8 mouse cellular contexts compared by ENCODE assay signal in genomic region chr7:67373975-67374374, GRCm38 (mm10). TPM values are rescaled to one million over a fixed set of nuclear protein-coding genes. Genes with fewer than 3 reads are reported as not detected.
DNase-seq lines count a peak whose midpoint lies in the region; ATAC-seq and TF ChIP-seq lines count a peak whose summit lies in the region.

No protein-coding gene starts in this region.

- H3K27ac ChIP-seq in embryonic facial prominence, embryonic 11.5 days (replicated peaks; ENCODE audit: low read depth, low read length), result no peak overlapping the region
- peak overlapping the region; percentile 100 for H3K27ac ChIP-seq in heart, postnatal 0 days (ENCODE audit: low read depth)
- peak overlapping the region; percentile 95; the same call in 1 of the 2 replicates for H3K27ac ChIP-seq in kidney, postnatal 0 days
- peak overlapping the region; percentile 99; the same call in 1 of the 2 replicates for H3K27ac ChIP-seq in stomach, embryonic 14.5 days (ENCODE audit: low read length)

- no peak for TF ChIP-seq EP300 in heart, postnatal 0 days (IDR thresholded peaks at IDR 0.05; ENCODE audit: low read depth)

- 38% methylated on average over 5 of the region's 5 CpGs for WGBS in embryonic facial prominence, embryonic 11.5 days
- whole genome bisulfite sequencing in heart, postnatal 0 days, result 28% methylated on average over 5 of the region's 5 CpGs
- WGBS in kidney, postnatal 0 days, result 60% methylated on average over 5 of the region's 5 CpGs
- 61% methylated on average over 5 of the region's 5 CpGs for WGBS in stomach, embryonic 14.5 days

- no peaks in the 10 kb centered on the region for H3K4me1 ChIP-seq in embryonic facial prominence, embryonic 11.5 days (ENCODE audit: control insufficient read depth, insufficient read depth, low read length)
- peaks cover 22% of the 10 kb centered on the region for H3K4me1 ChIP-seq in heart, postnatal 0 days (ENCODE audit: control insufficient read depth, insufficient read depth)
- 0 out of 2 replicates have a peak, but pooled peaks cover 10% of the 10 kb centered on the region for H3K4me1 ChIP-seq in kidney, postnatal 0 days (replicated peaks; ENCODE audit: insufficient read depth, low read length)
- peaks cover 9% of the 10 kb centered on the region; the same call in 1 of the 2 replicates for H3K4me1 ChIP-seq in stomach, embryonic 14.5 days (ENCODE audit: control insufficient read depth, insufficient read depth, low read length)

- ATAC-seq in embryonic facial prominence, embryonic 11.5 days (replicated peaks; ENCODE audit: insufficient number of reproducible peaks, low FRiP score, low TSS enrichment, low read depth), result no peak
- 0 out of 2 replicates have a peak, but pooled peaks have one; percentile 2 for ATAC-seq in heart, postnatal 0 days (ENCODE audit: insufficient read depth, low read depth)
- ATAC-seq in kidney, postnatal 0 days (replicated peaks; ENCODE audit: low FRiP score, low read depth), result no peak
- ATAC-seq in stomach, embryonic 14.5 days (ENCODE audit: insufficient number of reproducible peaks, insufficient read depth, low FRiP score, low read depth), result no peak

- H3K9me3 ChIP-seq in embryonic facial prominence, embryonic 11.5 days (replicated peaks; ENCODE audit: control insufficient read depth, low read length), result no peaks in the 10 kb centered on the region
- H3K9me3 ChIP-seq in heart, postnatal 0 days (replicated peaks; ENCODE audit: control insufficient read depth, low read length), result no peaks in the 10 kb centered on the region
- no peaks in the 10 kb centered on the region for H3K9me3 ChIP-seq in kidney, postnatal 0 days (replicated peaks; ENCODE audit: low read length)
- no peaks in the 10 kb centered on the region for H3K9me3 ChIP-seq in stomach, embryonic 14.5 days (ENCODE audit: control insufficient read depth, low read depth, low read length)

- no peak for TF ChIP-seq CTCF in heart, postnatal 0 days (IDR thresholded peaks at IDR 0.05; ENCODE audit: low read depth)
- no peak for TF ChIP-seq CTCF in kidney, postnatal 0 days (IDR thresholded peaks at IDR 0.05; ENCODE audit: low read depth)

- no peaks in the 10 kb centered on the region for H3K36me3 ChIP-seq in embryonic facial prominence, embryonic 11.5 days (replicated peaks; ENCODE audit: control insufficient read depth, insufficient read depth, low read depth, low read length)
- no peaks in the 10 kb centered on the region for H3K36me3 ChIP-seq in heart, postnatal 0 days (replicated peaks; ENCODE audit: control insufficient read depth, insufficient read depth, low read length)
- H3K36me3 ChIP-seq in kidney, postnatal 0 days (ENCODE audit: insufficient read depth, low read length), result no peaks in the 10 kb centered on the region
- no peaks in the 10 kb centered on the region for H3K36me3 ChIP-seq in stomach, embryonic 14.5 days (ENCODE audit: control insufficient read depth, insufficient read depth, low read length)

- no peak overlapping the region for H3K4me2 ChIP-seq in embryonic facial prominence, embryonic 11.5 days (ENCODE audit: low read depth, low read length)
- peak overlapping the region; percentile 86; the same call in 1 of the 2 replicates for H3K4me2 ChIP-seq in heart, postnatal 0 days (ENCODE audit: low read depth, low read length)
- no peak overlapping the region; the same call in 1 of the 2 replicates for H3K4me2 ChIP-seq in kidney, postnatal 0 days (ENCODE audit: low read length)
- H3K4me2 ChIP-seq in stomach, embryonic 14.5 days (replicated peaks; ENCODE audit: low read depth, low read length), result peak overlapping the region; percentile 95; the same call in 1 of the 2 replicates

- DNase-seq in retina, postnatal 1 day, result peak; percentile 3
- no peak for DNase-seq in retina, embryonic 14.5 days (ENCODE audit: low spot score)
- peak; percentile 18 for DNase-seq in embryonic facial prominence, embryonic 11.5 days (ENCODE audit: low spot score)
- peak; percentile 79 for DNase-seq in heart, postnatal 0 days (ENCODE audit: low spot score)
- peak; percentile 58 for DNase-seq in kidney, postnatal 0 days (ENCODE audit: low spot score)
- peak; percentile 46 for DNase-seq in lung, postnatal 10 days
- no peak for DNase-seq in urinary bladder, postnatal 25 days (ENCODE audit: low spot score)

- H3K27me3 ChIP-seq in embryonic facial prominence, embryonic 11.5 days (ENCODE audit: control insufficient read depth, insufficient read depth, low read length), result no peaks in the 10 kb centered on the region
- H3K27me3 ChIP-seq in heart, postnatal 0 days (ENCODE audit: control insufficient read depth, insufficient read depth, low read length), result no peaks in the 10 kb centered on the region
- H3K27me3 ChIP-seq in kidney, postnatal 0 days (ENCODE audit: insufficient read depth, low read length), result no peaks in the 10 kb centered on the region
- H3K27me3 ChIP-seq in stomach, embryonic 14.5 days (ENCODE audit: control insufficient read depth, insufficient read depth, low read length), result no peaks in the 10 kb centered on the region

- H3K9ac ChIP-seq in embryonic facial prominence, embryonic 11.5 days (replicated peaks; ENCODE audit: low read length), result peak overlapping the region; percentile 99
- peak overlapping the region; percentile 100 for H3K9ac ChIP-seq in heart, postnatal 0 days (replicated peaks; ENCODE audit: low read depth, low read length)
- H3K9ac ChIP-seq in kidney, postnatal 0 days (ENCODE audit: low read depth, low read length), result no peak overlapping the region
- no peak overlapping the region for H3K9ac ChIP-seq in stomach, embryonic 14.5 days (replicated peaks; ENCODE audit: low read depth, low read length)

- no peak overlapping the region for H3K4me3 ChIP-seq in embryonic facial prominence, embryonic 11.5 days (ENCODE audit: low read depth, low read length)
- H3K4me3 ChIP-seq in heart, postnatal 0 days (ENCODE audit: low read depth, low read length), result no peak overlapping the region
- H3K4me3 ChIP-seq in kidney, postnatal 0 days (replicated peaks; ENCODE audit: low read depth, low read length), result 0 out of 2 replicates have a peak overlapping the region, but pooled peaks have one; percentile 93
- no peak overlapping the region for H3K4me3 ChIP-seq in stomach, embryonic 14.5 days (ENCODE audit: low read depth, low read length)

RNA-seq across cellular contexts. Expression of gene Mef2a, which starts 1.3 kb away (rescaled TPM):
- polyA plus RNA-seq in embryonic facial prominence, embryonic 11.5 days (2014; fragmentation: Nextera tagmentation; extraction: Ambion mirVana), result 23.3 and 29.4 TPM in 2 replicates
- total RNA-seq in heart, postnatal 0 days (2014; rRNA removed; ENCODE audit: low replicate concordance), result 158 and 165 TPM in 2 replicates
- polyA plus RNA-seq in heart, postnatal 0 days (2015; fragmentation: Nextera tagmentation; extraction: Ambion mirVana), result 96.9 and 112 TPM in 2 replicates
- 33.3 and 35.5 TPM in 2 replicates for polyA plus RNA-seq in kidney, postnatal 0 days (2015; fragmentation: Nextera tagmentation; extraction: Ambion mirVana)
- 48.0 and 49.1 TPM in 2 replicates for polyA plus RNA-seq in stomach, embryonic 14.5 days (2014; fragmentation: Nextera tagmentation; extraction: Ambion mirVana)

Comparison
In these comparisons a context has a peak if more than half of its experiments do, and no peak if none do; other contexts are left out.
1. DNase-seq: peak in retina, postnatal 1 day (single experiment), embryonic facial prominence, embryonic 11.5 days (single experiment), heart, postnatal 0 days (single experiment), kidney, postnatal 0 days (single experiment) and lung, postnatal 10 days (single experiment); none in retina, embryonic 14.5 days (single experiment) and urinary bladder, postnatal 25 days (single experiment).
2. H3K4me2 ChIP-seq: peak in heart, postnatal 0 days (single experiment) and stomach, embryonic 14.5 days (single experiment); none in embryonic facial prominence, embryonic 11.5 days (single experiment) and kidney, postnatal 0 days (single experiment).
3. H3K9ac ChIP-seq: peak in embryonic facial prominence, embryonic 11.5 days (single experiment) and heart, postnatal 0 days (single experiment); none in kidney, postnatal 0 days (single experiment) and stomach, embryonic 14.5 days (single experiment).